Mouse (Mus musculus) ES-E14 (cell line): ENCODE measurements around the gene Nf1.

Experiments used
- CHD2 ChIP-seq: IDR thresholded peaks from 2 replicates; pipeline ENCODE4 v1.6.1; 2014; ENCODE audit warnings: mild to moderate bottlenecking, low read depth, low read length, inconsistent platforms
- HCFC1 ChIP-seq: IDR thresholded peaks from 2 replicates; pipeline ENCODE4 v1.6.1; 2012; ENCODE audit warnings: low read length, inconsistent platforms, borderline replicate concordance; ENCODE audit not compliant: insufficient read depth
- MAFK ChIP-seq: IDR thresholded peaks from 2 replicates; pipeline ENCODE4 v1.6.1; 2014; ENCODE audit warnings: mild to moderate bottlenecking, low read depth, low read length, inconsistent platforms; ENCODE audit not compliant: insufficient read depth
- ZC3H11A ChIP-seq: IDR thresholded peaks from 2 replicates; pipeline ENCODE4 v1.6.1; 2012; ENCODE audit warnings: low read depth, mild to moderate bottlenecking, inconsistent platforms, low read length, borderline replicate concordance

GRCm38 (mm10) chr11:79305697-79306340, 33.7 kb upstream of the Nf1 start:
- TF ChIP-seq CHD2 (no peak), MAFK (no peak), HCFC1 (no peak), ZC3H11A (no peak)
